Mouse (Mus musculus) cerebellum, adult 2 months (tissue): ENCODE results near the gene Ttll4.

Experiments
- CTCF ChIP-seq: fragments of 200-500 bp; IDR thresholded peaks from 2 replicates; pipeline ENCODE4 v1.5.1; 2011; ENCODE audit warnings: low read depth, mild to moderate bottlenecking, control low read depth, low read length, moderate library complexity, borderline replicate concordance; ENCODE audit not compliant: insufficient read depth
- POLR2A ChIP-seq: fragments of 200-500 bp; IDR thresholded peaks from 2 replicates; pipeline ENCODE4 v1.6.1; 2011; ENCODE audit warnings: low read length, control low read depth, borderline replicate concordance; ENCODE audit not compliant: insufficient read depth

DNA sequence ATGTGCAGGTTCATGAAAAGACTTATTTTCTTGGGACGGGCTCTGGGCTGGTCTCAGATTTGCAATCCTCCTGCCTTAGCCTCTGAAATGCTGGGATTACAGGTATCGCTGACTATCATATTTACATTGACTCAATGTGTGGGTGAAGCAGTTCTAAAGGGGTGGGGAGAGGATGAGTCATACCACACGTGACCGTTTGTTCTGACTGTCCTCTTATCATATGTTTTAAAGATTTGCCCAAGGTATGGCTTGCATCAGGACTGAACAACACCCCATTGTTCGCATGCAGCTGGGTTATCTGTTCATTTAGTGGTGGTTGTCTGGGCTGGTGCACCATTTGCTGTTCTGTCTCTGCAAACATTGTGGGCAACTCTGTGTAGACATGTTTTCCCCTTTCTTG lies 65.1 kb downstream of the Ttll4 start:
- TF ChIP-seq POLR2A: no peak
- TF ChIP-seq CTCF: no peak
